Mouse (Mus musculus) liver, embryonic 13.5 days (tissue): ENCODE measurements around the gene Etnk1. TPM values are rescaled to one million over a fixed set of nuclear protein-coding genes. Genes with fewer than 3 reads are reported as not detected.

Experiments used
- ATAC-seq: fragments of 200-750 bp; cut with Nextera tagmentation; 2 replicates; pipeline ENCODE4 v1.8.0; 2017; ENCODE audit warnings: low read depth, mild to moderate bottlenecking, moderate number of reproducible peaks, moderate library complexity
- DNase-seq: peaks from one replicate; pipeline ENCODE4 v3.0.0; 2022
- H3K27ac ChIP-seq: fragments of 300-500 bp; sonication (generic); 2 replicates; pipeline ENCODE4 v1.5.1; 2015; ENCODE audit warnings: moderate library complexity, mild to moderate bottlenecking, inconsistent platforms
- H3K27me3 ChIP-seq: fragments of 300-500 bp; sonication (generic); 2 replicates; pipeline ENCODE4 v1.6.1; 2015; ENCODE audit warnings: mild to moderate bottlenecking, inconsistent platforms
- H3K36me3 ChIP-seq: fragments of 300-500 bp; sonication (generic); 2 replicates; pipeline ENCODE4 v1.6.1; 2015; ENCODE audit warnings: mild to moderate bottlenecking, inconsistent platforms
- H3K4me1 ChIP-seq: fragments of 300-500 bp; sonication (generic); replicated peaks from 2 replicates; pipeline ENCODE4 v1.6.1; 2015; ENCODE audit warnings: inconsistent platforms
- H3K4me2 ChIP-seq: fragments of 300-500 bp; sonication (generic); 2 replicates; pipeline ENCODE4 v1.6.1; 2015; ENCODE audit warnings: inconsistent platforms, mild to moderate bottlenecking, moderate library complexity
- H3K4me3 ChIP-seq: fragments of 300-500 bp; sonication (generic); replicated peaks from 2 replicates; pipeline ENCODE4 v1.5.1; 2015; ENCODE audit warnings: mild to moderate bottlenecking, inconsistent platforms
- H3K9ac ChIP-seq: fragments of 300-500 bp; sonication (generic); 2 replicates; pipeline ENCODE4 v1.6.1; 2015; ENCODE audit warnings: mild to moderate bottlenecking, inconsistent platforms
- H3K9me3 ChIP-seq: fragments of 300-500 bp; sonication (generic); replicated peaks from 2 replicates; pipeline ENCODE4 v1.6.1; 2016; ENCODE audit warnings: inconsistent platforms
- WGBS: fragments of 180-500 bp; shearing (Covaris S2); methylation state at CpG from one replicate; pipeline ENCODE4 v1.1.7; 2015; ENCODE audit not compliant: insufficient replicate concordance; 5-methylcytosine and 5-hydroxymethylcytosine counted together
- polyA plus RNA-seq: library from polyadenylated mRNA; unstranded; fragments of >200 nt; fragmentation: Nextera tagmentation; extraction: Ambion mirVana; gene quantifications from 2 replicates; pipeline ENCODE4 v1.2.1, GENCODE M21; 2015

Gene Etnk1
- polyA plus RNA-seq, 1 experiment from 2014 or later = 8.0 TPM

GRCm38 (mm10) chr6:143259870-143260559, 93.0 kb downstream of the Etnk1 start:
- no peak overlapping the region for H3K4me2 ChIP-seq
- H3K36me3 ChIP-seq = no peaks in the 10 kb centered on the region
- no peaks in the 10 kb centered on the region for H3K4me1 ChIP-seq
- WGBS = 64% methylated on average over 18 of the region's 18 CpGs
- no peak overlapping the region for H3K27ac ChIP-seq
- H3K9me3 ChIP-seq = no peaks in the 10 kb centered on the region
- H3K9ac ChIP-seq = no peak overlapping the region
- ATAC-seq = no peak
- DNase-seq = no peak
- H3K4me3 ChIP-seq = no peak overlapping the region
- H3K27me3 ChIP-seq = no peaks in the 10 kb centered on the region

GRCm38 (mm10) chr6:143260560-143261288, 93.7 kb downstream of the Etnk1 start:
- no peak overlapping the region for H3K4me3 ChIP-seq
- H3K27ac ChIP-seq = no peak overlapping the region
- H3K36me3 ChIP-seq = no peaks in the 10 kb centered on the region
- H3K9me3 ChIP-seq = no peaks in the 10 kb centered on the region
- DNase-seq = no peak
- ATAC-seq = no peak
- no peaks in the 10 kb centered on the region for H3K4me1 ChIP-seq
- WGBS = 81% methylated on average over 14 of the region's 14 CpGs
- no peak overlapping the region for H3K9ac ChIP-seq
- H3K4me2 ChIP-seq = no peak overlapping the region
- no peaks in the 10 kb centered on the region for H3K27me3 ChIP-seq

DNA sequence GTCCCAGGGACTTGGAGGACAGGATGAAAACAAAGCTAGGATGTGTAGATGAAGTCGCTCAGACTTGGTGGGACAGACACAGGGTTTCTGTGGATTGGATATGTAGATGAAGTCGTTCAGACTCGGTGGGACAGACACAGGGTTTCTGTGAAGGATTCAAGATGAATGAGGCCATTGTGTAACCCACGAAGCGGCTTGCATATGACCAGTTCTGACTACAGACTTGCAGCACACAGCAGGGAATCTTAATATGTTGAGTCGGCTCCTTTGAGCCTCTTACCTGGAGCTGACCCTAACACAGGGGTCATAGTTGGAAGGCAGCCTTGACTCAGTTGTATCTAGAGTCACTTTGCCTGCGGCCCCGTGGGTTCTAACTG, 94.3 kb downstream of the Etnk1 start:
- no peak overlapping the region for H3K27ac ChIP-seq
- no peak overlapping the region for H3K9ac ChIP-seq
- no peak overlapping the region for H3K4me2 ChIP-seq
- no peak overlapping the region for H3K4me3 ChIP-seq
- ATAC-seq = no peak
- 61% methylated on average over 8 of the region's 8 CpGs for WGBS
- no peaks in the 10 kb centered on the region for H3K27me3 ChIP-seq
- H3K9me3 ChIP-seq = no peaks in the 10 kb centered on the region
- H3K4me1 ChIP-seq = no peaks in the 10 kb centered on the region
- no peaks in the 10 kb centered on the region for H3K36me3 ChIP-seq
- no peak for DNase-seq

DNA sequence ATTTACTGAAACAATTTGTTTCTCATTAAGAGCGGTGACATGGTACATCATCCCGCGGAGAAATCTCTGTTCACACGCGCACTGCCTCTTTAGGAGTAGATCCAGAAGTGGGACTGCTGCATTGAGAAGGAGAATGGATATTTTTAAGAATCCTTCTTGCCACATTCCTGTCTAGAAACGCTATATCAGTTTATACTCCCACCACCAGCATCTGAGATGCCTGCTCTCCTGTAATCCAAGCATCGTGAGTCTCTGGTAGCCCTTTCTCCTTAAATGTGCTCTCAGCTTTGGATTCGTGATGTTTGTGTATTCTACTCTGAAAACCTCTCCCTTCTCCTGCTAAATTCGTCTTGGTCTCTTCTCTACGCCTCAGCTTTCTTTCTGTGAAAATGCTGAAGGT, 98.5 kb downstream of the Etnk1 start:
- no peaks in the 10 kb centered on the region for H3K27me3 ChIP-seq
- no peaks in the 10 kb centered on the region for H3K9me3 ChIP-seq
- WGBS = 68% methylated on average over 10 of the region's 10 CpGs
- no peak for ATAC-seq
- H3K4me1 ChIP-seq = no peaks in the 10 kb centered on the region
- no peak overlapping the region for H3K27ac ChIP-seq
- no peak overlapping the region for H3K4me3 ChIP-seq
- H3K36me3 ChIP-seq = no peaks in the 10 kb centered on the region
- no peak overlapping the region for H3K4me2 ChIP-seq
- H3K9ac ChIP-seq = no peak overlapping the region
- no peak for DNase-seq

GRCm38 (mm10) chr6:143279222-143279621, 112.2 kb downstream of the Etnk1 start:
- no peak overlapping the region for H3K4me3 ChIP-seq
- no peaks in the 10 kb centered on the region for H3K36me3 ChIP-seq
- H3K4me1 ChIP-seq = no peaks in the 10 kb centered on the region
- H3K9me3 ChIP-seq = 0 out of 2 replicates have a peak, but pooled peaks cover 3% of the 10 kb centered on the region
- no peaks in the 10 kb centered on the region for H3K27me3 ChIP-seq
- 30% methylated on average over 3 of the region's 3 CpGs for WGBS
- no peak overlapping the region for H3K4me2 ChIP-seq
- no peak overlapping the region for H3K27ac ChIP-seq
- DNase-seq (no peak), ATAC-seq (no peak)
- no peak overlapping the region for H3K9ac ChIP-seq

Other genes starting within 250 kb of the Etnk1 start
- 0.09 and 0.27 TPM in 2 replicates for gene St8sia1, start 202.8 kb upstream of the Etnk1 start, polyA plus RNA-seq
- gene C2cd5, start 67.1 kb upstream of the Etnk1 start, polyA plus RNA-seq = 15.2 and 18.8 TPM in 2 replicates